Mouse (Mus musculus) embryonic facial prominence, embryonic 14.5 days (tissue): ENCODE data around the gene Becn1. TPM values are rescaled to one million over a fixed set of nuclear protein-coding genes. Genes with fewer than 3 reads are reported as not detected.
A peak's percentile ranks its signal among the peaks of the same experiment; 100 is the strongest.

Source experiments
- ATAC-seq: fragments of 200-750 bp; cut with Nextera tagmentation; 2 replicates; pipeline ENCODE4 v1.8.0; 2017; ENCODE audit warnings: low read depth, moderate number of reproducible peaks, moderate TSS enrichment
- DNase-seq: peaks from one replicate; pipeline ENCODE4 v3.0.0-alpha.2; 2015; ENCODE audit warnings: low spot score
- H3K27ac ChIP-seq: fragments of 300-500 bp; sonication (generic); replicated peaks from 2 replicates; pipeline ENCODE4 v1.5.1; 2014; ENCODE audit warnings: low read depth, mild to moderate bottlenecking, low read length, moderate library complexity
- H3K27me3 ChIP-seq: fragments of 300-500 bp; sonication (generic); replicated peaks from 2 replicates; pipeline ENCODE4 v1.6.1; 2014; ENCODE audit warnings: low read length; ENCODE audit not compliant: control insufficient read depth, insufficient read depth
- H3K36me3 ChIP-seq: fragments of 300-500 bp; sonication (generic); 2 replicates; pipeline ENCODE4 v1.6.1; 2014; ENCODE audit warnings: low read length, mixed read lengths; ENCODE audit not compliant: control insufficient read depth, insufficient read depth
- H3K4me1 ChIP-seq: fragments of 300-500 bp; sonication (generic); 2 replicates; pipeline ENCODE4 v1.6.1; 2014; ENCODE audit warnings: antibody characterized with exemption, low read length; ENCODE audit not compliant: control insufficient read depth, insufficient read depth
- H3K4me2 ChIP-seq: fragments of 300-500 bp; sonication (generic); 2 replicates; pipeline ENCODE4 v1.6.1; 2014; ENCODE audit warnings: low read depth, mild to moderate bottlenecking, low read length, moderate library complexity, mixed read lengths
- H3K4me3 ChIP-seq: fragments of 300-500 bp; sonication (generic); 2 replicates; pipeline ENCODE4 v1.5.1; 2014; ENCODE audit warnings: low read depth, mild to moderate bottlenecking, low read length
- H3K9ac ChIP-seq: fragments of 300-500 bp; sonication (generic); 2 replicates; pipeline ENCODE4 v1.6.1; 2014; ENCODE audit warnings: low read depth, mild to moderate bottlenecking, low read length, moderate library complexity, mixed read lengths
- H3K9me3 ChIP-seq: fragments of 300-500 bp; sonication (generic); 2 replicates; pipeline ENCODE4 v1.6.1; 2016; ENCODE audit warnings: low read length; ENCODE audit not compliant: control insufficient read depth
- WGBS: fragments of 180-500 bp; shearing (Covaris S2); extraction: QIAGEN DNeasy Blood & Tissue Kit; methylation state at CpG from one replicate; pipeline ENCODE4 v1.1.7; 2014; 5-methylcytosine and 5-hydroxymethylcytosine counted together
- polyA plus RNA-seq: library from polyadenylated mRNA; unstranded; fragments of >200 nt; fragmentation: Nextera tagmentation; extraction: Ambion mirVana; gene quantifications from 2 replicates; pipeline ENCODE4 v1.2.1, GENCODE M21; 2014

Becn1 gene
- polyA plus RNA-seq, 1 experiment from 2014 or later, result 134 TPM

DNA sequence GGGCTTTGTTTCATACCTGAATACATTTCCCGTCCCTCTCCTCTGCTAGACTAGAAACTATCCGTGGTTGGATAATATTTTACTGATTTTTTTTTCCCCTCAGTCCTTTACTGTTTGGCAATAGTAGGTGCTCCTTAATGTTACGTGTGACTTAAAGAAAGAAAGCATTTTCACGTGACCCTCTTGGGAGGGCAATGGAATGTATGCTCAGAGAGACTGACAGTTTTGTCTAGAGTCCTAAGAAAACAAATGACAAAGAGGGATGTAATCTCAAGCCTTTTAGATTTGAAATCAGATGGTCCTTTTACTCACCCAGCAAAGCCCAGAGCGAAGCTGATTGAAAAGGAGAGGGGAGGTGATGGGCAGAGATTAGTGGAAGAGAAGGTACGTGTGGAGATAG, 36.2 kb downstream of the Becn1 start:
- Histone ChIP-seq H3K4me3 (peak overlapping the region; percentile 38; the same call in 1 of the 2 replicates), H3K4me1 (peaks cover 24% of the 10 kb centered on the region), H3K27ac (no peak overlapping the region), H3K4me2 (peak overlapping the region; percentile 63), H3K36me3 (no peaks in the 10 kb centered on the region), H3K9me3 (no peaks in the 10 kb centered on the region), H3K27me3 (peaks cover 53% of the 10 kb centered on the region), H3K9ac (0 out of 2 replicates have a peak overlapping the region, but pooled peaks have one; percentile 51)
- DNase-seq (no peak), ATAC-seq (no peak)
- WGBS, result 22% methylated on average over 6 of the region's 6 CpGs

GRCm38 (mm10) chr11:101264954-101265471, 37.1 kb downstream of the Becn1 start:
- Histone ChIP-seq H3K36me3 (no peaks in the 10 kb centered on the region), H3K9me3 (no peaks in the 10 kb centered on the region), H3K27me3 (peaks cover 52% of the 10 kb centered on the region), H3K4me2 (peak overlapping the region; percentile 63), H3K4me3 (peak overlapping the region; percentile 38), H3K4me1 (peaks cover 28% of the 10 kb centered on the region), H3K9ac (peak overlapping the region; percentile 51), H3K27ac (no peak overlapping the region)
- no peak for ATAC-seq
- WGBS, result 7% methylated on average over 17 of the region's 31 CpGs
- DNase-seq, result no peak

DNA sequence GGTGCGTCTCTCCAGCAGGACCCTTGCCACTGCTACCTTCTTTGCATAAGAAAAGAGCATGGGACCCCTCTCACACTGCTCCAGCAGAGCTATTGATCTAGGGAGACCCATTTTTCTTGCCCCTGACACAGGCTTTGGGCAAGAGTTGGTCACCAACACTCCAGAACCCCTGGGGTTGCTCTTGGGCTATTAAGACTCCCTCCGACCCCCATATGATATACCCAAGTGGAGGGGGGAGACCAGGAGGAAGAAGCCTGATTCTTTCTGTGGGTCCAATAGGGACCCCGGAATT, 38.2 kb downstream of the Becn1 start:
- Histone ChIP-seq H3K27ac (no peak overlapping the region), H3K4me2 (no peak overlapping the region), H3K27me3 (peaks cover 45% of the 10 kb centered on the region), H3K4me3 (0 out of 2 replicates have a peak overlapping the region, but pooled peaks have one; percentile 1), H3K9ac (no peak overlapping the region), H3K4me1 (peaks cover 38% of the 10 kb centered on the region), H3K9me3 (no peaks in the 10 kb centered on the region), H3K36me3 (no peaks in the 10 kb centered on the region)
- no peak for DNase-seq
- 15% methylated on average over 3 of the region's 3 CpGs for whole genome bisulfite sequencing
- no peak for ATAC-seq

DNA sequence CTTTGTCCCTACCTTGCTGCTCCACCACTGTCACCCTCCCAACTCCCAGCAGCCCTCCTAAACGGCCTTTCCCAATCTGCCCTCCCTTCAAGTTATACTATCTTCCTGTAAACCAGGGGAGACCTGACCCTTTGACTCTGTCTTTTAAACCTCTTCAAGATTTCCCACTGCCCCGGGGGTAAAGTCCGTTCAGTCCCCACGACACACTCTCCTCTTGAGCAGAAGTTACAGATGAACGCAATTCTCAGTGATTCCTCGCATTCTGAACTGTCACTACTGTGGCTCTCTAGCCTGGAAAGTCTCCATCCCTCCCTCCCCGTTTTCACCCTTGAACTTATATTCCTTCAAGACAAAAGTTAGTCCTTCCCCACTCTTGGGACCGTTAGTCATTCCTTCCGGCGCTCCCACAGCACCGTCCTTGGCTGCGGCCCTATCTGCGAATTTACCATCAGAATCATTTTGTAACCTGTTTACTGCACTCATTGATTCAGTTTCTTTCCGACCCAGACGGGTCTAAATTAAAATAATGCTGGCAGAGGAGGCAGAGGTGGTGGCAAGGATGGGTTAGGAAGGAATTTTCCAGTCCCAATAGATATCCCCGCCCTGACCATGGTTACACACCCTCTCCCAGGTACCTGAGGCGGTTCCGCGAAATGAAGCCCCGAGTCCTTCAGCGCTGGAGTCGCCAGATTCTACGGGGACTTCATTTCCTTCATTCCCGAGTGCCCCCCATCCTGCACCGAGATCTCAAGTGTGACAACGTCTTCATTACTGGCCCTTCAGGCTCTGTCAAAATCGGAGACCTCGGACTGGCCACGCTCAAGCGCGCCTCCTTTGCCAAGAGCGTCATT, 38.7 kb downstream of the Becn1 start:
- peaks cover 45% of the 10 kb centered on the region for H3K27me3 ChIP-seq

GRCm38 (mm10) chr11:101262272-101262967, 39.7 kb downstream of the Becn1 start:
- H3K27me3 ChIP-seq, result peaks cover 45% of the 10 kb centered on the region
- WGBS, result 4% methylated on average over 24 of the region's 24 CpGs
- peak overlapping the region; percentile 45; the same call in 1 of the 2 replicates for H3K9ac ChIP-seq
- DNase-seq, result no peak
- H3K9me3 ChIP-seq, result no peaks in the 10 kb centered on the region
- 0 out of 2 replicates have a peak, but pooled peaks cover 5% of the 10 kb centered on the region for H3K36me3 ChIP-seq
- peak overlapping the region; percentile 61 for H3K4me3 ChIP-seq
- no peak for ATAC-seq
- peak overlapping the region; percentile 95 for H3K4me2 ChIP-seq
- no peak overlapping the region for H3K27ac ChIP-seq
- peaks cover 38% of the 10 kb centered on the region for H3K4me1 ChIP-seq

More for the DNA sequence above, 38.7 kb downstream of the Becn1 start:
- Histone ChIP-seq H3K4me1 (peaks cover 38% of the 10 kb centered on the region), H3K36me3 (no peaks in the 10 kb centered on the region), H3K9ac (no peak overlapping the region), H3K4me2 (peak overlapping the region; percentile 95), H3K27ac (no peak overlapping the region), H3K9me3 (no peaks in the 10 kb centered on the region), H3K4me3 (peak overlapping the region; percentile 61)
- ATAC-seq (no peak), DNase-seq (no peak)
- WGBS, result 9% methylated on average over 32 of the region's 32 CpGs

DNA sequence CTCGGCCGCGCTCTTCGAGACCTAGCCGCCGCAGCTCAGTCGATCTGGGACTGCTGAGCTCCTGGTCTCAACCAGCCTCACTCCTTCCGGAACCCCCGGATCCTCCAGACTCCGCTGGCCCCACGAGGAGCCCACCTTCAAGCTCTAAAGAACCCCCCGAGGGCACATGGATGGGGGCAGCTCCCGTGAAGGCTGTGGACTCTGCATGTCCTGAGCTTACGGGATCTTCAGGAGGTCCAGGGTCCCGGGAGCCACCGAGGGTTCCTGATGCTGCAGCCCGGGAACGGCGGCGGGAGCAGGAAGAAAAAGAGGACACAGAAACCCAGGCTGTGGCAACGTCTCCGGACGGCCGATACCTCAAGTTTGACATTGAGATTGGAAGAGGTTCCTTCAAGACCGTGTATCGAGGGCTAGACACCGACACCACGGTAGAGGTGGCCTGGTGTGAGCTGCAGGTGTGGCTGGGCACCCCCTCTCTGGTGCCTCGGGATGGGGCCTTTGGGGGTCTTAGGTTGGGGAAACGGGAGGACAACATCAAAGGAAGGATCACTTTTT, 41.2 kb downstream of the Becn1 start:
- H3K4me1 ChIP-seq, result peaks cover 38% of the 10 kb centered on the region
- DNase-seq (no peak), ATAC-seq (peak; percentile 52; the same call in 1 of the 2 replicates)
- H3K36me3 ChIP-seq, result 0 out of 2 replicates have a peak, but pooled peaks cover 12% of the 10 kb centered on the region
- H3K27ac ChIP-seq, result peak overlapping the region; percentile 70
- under 1% methylated on average over 22 of the region's 30 CpGs for WGBS
- H3K27me3 ChIP-seq, result peaks cover 43% of the 10 kb centered on the region
- H3K4me2 ChIP-seq, result peak overlapping the region; percentile 95
- H3K9me3 ChIP-seq, result no peaks in the 10 kb centered on the region
- peak overlapping the region; percentile 61 for H3K4me3 ChIP-seq
- H3K9ac ChIP-seq, result peak overlapping the region; percentile 70

DNA sequence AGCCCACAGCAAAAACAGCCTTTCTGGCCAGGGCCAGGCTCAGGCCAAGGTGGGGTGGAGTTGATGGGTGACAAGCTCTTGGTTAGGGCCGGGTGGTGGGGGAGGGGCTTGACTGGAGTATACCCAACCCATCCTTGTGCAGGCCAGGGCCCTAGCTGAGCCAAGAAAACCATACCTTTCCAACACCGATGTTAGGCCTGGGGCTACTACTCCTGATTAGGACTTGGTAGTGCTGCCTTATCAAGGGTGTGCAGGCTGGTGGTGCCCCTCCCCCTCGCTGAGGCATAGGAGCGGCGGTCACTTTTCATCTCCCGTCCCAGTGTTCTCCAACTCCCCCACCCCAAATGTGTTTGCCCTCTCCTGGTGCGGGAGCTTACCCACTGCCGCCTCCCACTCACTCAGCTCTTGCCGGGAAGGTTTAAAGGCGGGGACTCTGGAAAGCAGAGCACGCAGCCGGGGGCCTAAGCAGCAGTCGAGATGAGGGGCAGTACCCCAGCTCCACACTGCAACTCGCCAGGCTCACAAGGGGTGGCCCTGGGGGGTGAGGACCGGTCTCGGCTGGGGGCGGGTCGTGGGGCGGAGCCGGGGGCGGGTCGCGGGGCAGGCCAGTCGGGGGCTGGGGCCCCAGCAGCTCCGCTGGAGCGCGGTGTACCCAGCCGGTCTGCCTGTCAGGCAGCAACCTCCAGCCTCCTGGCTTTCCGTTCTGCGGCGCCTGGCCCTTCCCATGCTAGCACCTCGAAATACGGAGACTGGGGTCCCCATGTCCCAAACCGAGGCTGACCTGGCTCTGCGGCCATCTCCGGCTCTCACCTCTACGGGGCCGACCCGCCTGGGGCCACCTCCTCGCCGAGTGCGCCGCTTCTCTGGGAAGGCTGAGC, 41.9 kb downstream of the Becn1 start, which contains the start of gene Wnk4:
Gene Wnk4 (plus strand): TSS at position 620 of the 878 bp plus-strand sequence.
- DNase-seq, result peak; percentile 89
- H3K4me1 ChIP-seq, result peaks cover 37% of the 10 kb centered on the region
- peak within 1 kb of the TSS; percentile 61 for H3K4me3 ChIP-seq
- H3K9ac ChIP-seq, result peak within 1 kb of the TSS; percentile 70
- H3K9me3 ChIP-seq, result no peaks in the 10 kb centered on the region
- peak; percentile 89 for ATAC-seq
- 0 out of 2 replicates have a peak, but pooled peaks cover 14% of the 10 kb centered on the region for H3K36me3 ChIP-seq
- H3K27me3 ChIP-seq, result peaks cover 38% of the 10 kb centered on the region
- WGBS, result under 1% methylated on average over 20 of the region's 43 CpGs
- peak within 1 kb of the TSS; percentile 95 for H3K4me2 ChIP-seq
- peak within 1 kb of the TSS; percentile 70 for H3K27ac ChIP-seq
